Mouse (Mus musculus) bone marrow macrophage, adult 2 months (primary cell): ENCODE results near the gene Vps4b.

Source experiments
- CTCF ChIP-seq: IDR thresholded peaks from 2 replicates; pipeline ENCODE4 v1.5.1; 2012; ENCODE audit warnings: low read depth, mild to moderate bottlenecking, low read length, moderate library complexity
- POLR2A ChIP-seq: IDR thresholded peaks from 2 replicates; pipeline ENCODE4 v1.6.1; 2012; ENCODE audit warnings: mild to moderate bottlenecking, low read depth, low read length, borderline replicate concordance

DNA sequence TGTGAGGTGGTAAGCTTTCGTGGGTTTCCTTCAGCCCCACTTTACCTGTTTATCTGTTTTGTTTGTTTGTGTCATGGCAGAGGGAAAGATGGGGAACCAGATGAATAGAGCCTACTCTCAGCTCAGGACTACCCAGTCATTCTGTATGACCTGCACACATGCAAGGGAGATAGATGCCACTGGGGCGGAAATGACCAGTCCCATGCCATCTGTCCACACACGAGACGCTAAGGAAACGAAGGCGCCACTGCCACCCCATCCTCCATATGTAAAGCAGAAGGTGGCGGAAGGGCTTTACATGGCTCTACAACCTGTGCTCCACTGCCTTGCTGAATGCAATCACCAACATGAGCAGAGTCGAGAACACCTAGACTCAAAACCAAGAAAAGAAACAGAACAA, 60.3 kb downstream of the Vps4b start:
- TF ChIP-seq CTCF (no peak), POLR2A (no peak)
